Mouse (Mus musculus): ENCODE data around the gene Hist1h1a.

DNA sequence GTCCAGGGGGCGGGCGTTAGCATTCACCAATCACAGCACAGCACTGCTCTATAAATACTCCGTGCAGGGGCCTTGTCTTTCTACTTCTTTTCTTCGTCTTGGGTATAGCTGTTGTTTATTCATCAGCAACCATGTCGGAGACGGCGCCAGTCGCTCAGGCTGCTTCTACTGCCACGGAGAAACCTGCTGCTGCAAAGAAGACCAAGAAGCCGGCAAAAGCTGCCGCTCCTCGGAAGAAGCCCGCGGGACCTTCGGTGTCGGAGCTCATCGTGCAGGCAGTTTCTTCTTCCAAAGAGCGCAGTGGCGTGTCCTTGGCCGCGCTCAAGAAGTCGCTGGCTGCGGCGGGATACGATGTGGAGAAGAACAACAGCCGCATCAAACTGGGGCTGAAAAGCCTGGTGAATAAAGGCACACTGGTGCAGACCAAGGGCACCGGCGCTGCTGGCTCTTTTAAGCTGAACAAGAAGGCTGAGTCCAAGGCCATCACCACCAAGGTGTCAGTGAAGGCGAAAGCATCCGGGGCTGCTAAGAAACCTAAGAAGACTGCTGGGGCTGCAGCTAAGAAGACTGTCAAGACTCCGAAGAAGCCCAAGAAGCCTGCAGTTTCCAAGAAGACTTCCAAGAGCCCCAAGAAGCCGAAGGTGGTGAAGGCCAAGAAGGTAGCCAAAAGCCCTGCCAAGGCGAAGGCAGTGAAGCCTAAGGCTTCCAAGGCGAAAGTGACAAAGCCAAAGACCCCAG lies at the start of gene Hist1h1a:
- TF ChIP-seq POLR2A (IDR thresholded peaks at IDR 0.05; ENCODE audit: extremely low read depth, insufficient read depth, low read length) = peak; percentile 95
- TF ChIP-seq CTCF (IDR thresholded peaks at IDR 0.05; ENCODE audit: extremely low read depth, insufficient read depth, low read length) = no peak
